Comparison of ENCODE assay signal across 12 mouse cellular contexts in the genomic region with DNA sequence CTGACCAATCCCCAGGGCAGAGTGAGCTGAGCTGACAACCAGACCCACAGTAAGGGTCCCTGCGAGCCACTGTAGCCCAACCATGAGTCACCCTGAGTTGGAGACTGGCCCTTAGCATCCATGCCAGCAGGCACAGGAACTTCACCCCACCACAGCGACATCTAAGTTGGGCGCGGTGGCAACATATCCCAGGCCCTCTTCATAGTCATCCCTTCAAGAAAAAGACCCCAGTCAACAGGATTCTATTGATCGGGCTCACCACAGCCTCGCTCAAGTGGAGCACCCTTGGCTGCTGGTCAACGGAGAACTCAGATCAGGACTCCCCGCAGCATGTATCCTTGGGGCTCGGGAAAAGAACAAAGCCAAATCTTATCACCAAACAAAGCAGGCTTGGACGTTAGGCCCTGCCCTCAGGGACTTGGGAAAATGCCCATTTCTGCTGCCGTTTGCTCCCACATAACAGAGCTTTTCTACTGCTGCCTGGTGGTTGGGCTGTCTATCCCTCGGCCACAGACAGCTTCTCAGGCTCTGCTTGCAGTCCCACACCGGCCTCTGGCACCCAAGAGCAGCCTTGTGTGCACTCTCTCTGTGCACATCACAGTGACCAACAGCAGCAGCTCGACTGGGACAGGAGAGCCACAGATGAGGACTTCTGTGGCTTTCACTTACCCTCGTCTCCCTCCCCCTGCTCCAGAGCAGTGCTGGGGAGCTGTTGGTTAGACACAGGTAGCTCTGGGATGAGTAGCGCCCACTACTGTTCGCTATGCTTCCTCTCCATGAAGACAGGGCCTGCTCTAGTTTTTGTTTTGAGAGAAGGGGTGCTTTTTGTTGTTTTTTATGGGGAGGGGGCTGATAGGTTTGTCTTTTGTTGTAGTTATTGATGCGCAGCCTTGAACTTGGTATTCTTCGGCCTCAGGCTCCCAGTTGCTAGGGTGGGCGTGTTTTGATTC. TPM values are rescaled to one million over a fixed set of nuclear protein-coding genes. Genes with fewer than 3 reads are reported as not detected.
DNase-seq lines count a peak whose midpoint lies in the region; ATAC-seq and TF ChIP-seq lines count a peak whose summit lies in the region.
"Had no signal": no experiment of that assay in that cellular context is flagged by ENCODE, and none has a peak within 500 bp of the region (broad histone marks: within the 10 kb centered on the region; RNA-seq: fewer than 3 reads in every experiment).

No protein-coding gene starts in this region.

- H3K27ac ChIP-seq in heart, adult 2 months, result no peak overlapping the region
- H3K27ac ChIP-seq in midbrain, embryonic 11.5 days (ENCODE audit: low read depth, low read length), result no peak overlapping the region
- H3K27ac ChIP-seq in midbrain, embryonic 15.5 days, result no peak overlapping the region
- no peak overlapping the region for H3K27ac ChIP-seq in stomach, embryonic 16.5 days (ENCODE audit: low read length)
- H3K27ac ChIP-seq in neural tube, embryonic 15.5 days (replicated peaks), result no peak overlapping the region
- H3K27ac ChIP-seq: embryonic facial prominence, embryonic 15.5 days; liver, embryonic 13.5 days had no signal

- H3K27me3 ChIP-seq in heart, adult 2 months (ENCODE audit: control insufficient read depth, insufficient read depth, low read length), result no peaks in the 10 kb centered on the region
- no peaks in the 10 kb centered on the region for H3K27me3 ChIP-seq in midbrain, embryonic 11.5 days (ENCODE audit: control insufficient read depth, insufficient read depth, low read length)
- no peaks in the 10 kb centered on the region for H3K27me3 ChIP-seq in midbrain, embryonic 15.5 days (replicated peaks)
- H3K27me3 ChIP-seq in stomach, embryonic 16.5 days (ENCODE audit: control insufficient read depth, insufficient read depth, low read length), result no peaks in the 10 kb centered on the region
- H3K27me3 ChIP-seq in neural tube, embryonic 15.5 days (replicated peaks), result no peaks in the 10 kb centered on the region
- H3K27me3 ChIP-seq: embryonic facial prominence, embryonic 15.5 days; liver, embryonic 13.5 days had no signal

- ATAC-seq in midbrain, embryonic 11.5 days (ENCODE audit: low FRiP score), result no peak
- no peak for ATAC-seq in midbrain, embryonic 15.5 days (replicated peaks)
- ATAC-seq in stomach, embryonic 16.5 days (ENCODE audit: insufficient read depth, low FRiP score), result peak; percentile 29; the same call in 1 of the 2 replicates
- ATAC-seq in activated CD4-positive, CD25-positive, alpha-beta regulatory T cell, adult 4 months, result no peak
- ATAC-seq in neural tube, embryonic 15.5 days (ENCODE audit: low FRiP score), result no peak

- H3K9ac ChIP-seq in heart, adult 2 months (ENCODE audit: low read depth, low read length), result no peak overlapping the region
- 0 out of 2 replicates have a peak overlapping the region, but pooled peaks have one; percentile 9 for H3K9ac ChIP-seq in midbrain, embryonic 11.5 days (ENCODE audit: low read length)
- H3K9ac ChIP-seq in midbrain, embryonic 15.5 days, result no peak overlapping the region
- no peak overlapping the region; the same call in 1 of the 2 replicates for H3K9ac ChIP-seq in stomach, embryonic 16.5 days (ENCODE audit: low read length)
- H3K9ac ChIP-seq in neural tube, embryonic 15.5 days (replicated peaks), result no peak overlapping the region
- H3K9ac ChIP-seq: embryonic facial prominence, embryonic 15.5 days; liver, embryonic 13.5 days had no signal

- H3K9me3 ChIP-seq in midbrain, embryonic 11.5 days (ENCODE audit: control insufficient read depth, low read length), result no peaks in the 10 kb centered on the region
- no peaks in the 10 kb centered on the region for H3K9me3 ChIP-seq in midbrain, embryonic 15.5 days
- H3K9me3 ChIP-seq in stomach, embryonic 16.5 days (replicated peaks; ENCODE audit: control insufficient read depth, low read length), result no peaks in the 10 kb centered on the region
- H3K9me3 ChIP-seq in neural tube, embryonic 15.5 days (replicated peaks), result no peaks in the 10 kb centered on the region
- H3K9me3 ChIP-seq: embryonic facial prominence, embryonic 15.5 days; liver, embryonic 13.5 days had no signal

- 47% methylated on average over 20 of the region's 20 CpGs for WGBS in heart, adult 2 months
- 73% methylated on average over 20 of the region's 20 CpGs for WGBS in midbrain, embryonic 11.5 days
- WGBS in midbrain, embryonic 15.5 days, result 65% methylated on average over 20 of the region's 20 CpGs
- WGBS in stomach, embryonic 16.5 days, result 64% methylated on average over 20 of the region's 20 CpGs
- WGBS in neural tube, embryonic 15.5 days, result 71% methylated on average over 20 of the region's 20 CpGs

- peak in 1 of 2 experiments; percentile 29 for DNase-seq in heart, adult 2 months
- no peak for DNase-seq in heart, adult 9 months (ENCODE audit: low spot score in 2 of 2)
- no peak for DNase-seq in midbrain, embryonic 11.5 days (ENCODE audit: low spot score, missing footprints)
- peak; percentile 67 for DNase-seq in adrenal gland, postnatal 14 days
- DNase-seq: liver, embryonic 13.5 days; thymus, postnatal 25 days had no signal

- no peak for TF ChIP-seq EP300 in heart, adult 2 months (IDR thresholded peaks at IDR 0.05; ENCODE audit: insufficient read depth, low read depth, low read length)

- no peak for TF ChIP-seq POLR2A in heart, adult 2 months (IDR thresholded peaks at IDR 0.05; ENCODE audit: insufficient read depth, low read depth, low read length)

- H3K36me3 ChIP-seq in heart, adult 2 months (ENCODE audit: control insufficient read depth, insufficient read depth, low read length), result no peaks in the 10 kb centered on the region
- no peaks in the 10 kb centered on the region for H3K36me3 ChIP-seq in midbrain, embryonic 11.5 days (ENCODE audit: control insufficient read depth, insufficient read depth, low read length)
- H3K36me3 ChIP-seq in midbrain, embryonic 15.5 days (replicated peaks), result no peaks in the 10 kb centered on the region
- H3K36me3 ChIP-seq in stomach, embryonic 16.5 days (ENCODE audit: control insufficient read depth, insufficient read depth, low read length), result no peaks in the 10 kb centered on the region
- no peaks in the 10 kb centered on the region for H3K36me3 ChIP-seq in neural tube, embryonic 15.5 days
- H3K36me3 ChIP-seq: embryonic facial prominence, embryonic 15.5 days; liver, embryonic 13.5 days had no signal

- 0 out of 2 replicates have a peak, but pooled peaks have one; percentile 17 for TF ChIP-seq CTCF in heart, adult 2 months (IDR thresholded peaks at IDR 0.05)

- no peaks in the 10 kb centered on the region for H3K79me2 ChIP-seq in heart, adult 2 months (replicated peaks; ENCODE audit: control insufficient read depth, insufficient read depth, low read length)

- no peak overlapping the region for H3K4me3 ChIP-seq in heart, adult 2 months
- H3K4me3 ChIP-seq in midbrain, embryonic 11.5 days (ENCODE audit: low read depth, low read length), result no peak overlapping the region
- no peak overlapping the region for H3K4me3 ChIP-seq in midbrain, embryonic 15.5 days
- H3K4me3 ChIP-seq in stomach, embryonic 16.5 days (replicated peaks; ENCODE audit: low read length), result no peak overlapping the region
- no peak overlapping the region for H3K4me3 ChIP-seq in neural tube, embryonic 15.5 days (replicated peaks)
- H3K4me3 ChIP-seq: embryonic facial prominence, embryonic 15.5 days; liver, embryonic 13.5 days had no signal

- intact Hi-C loops in heart, adult 2 months (cut with DNase I), result no loop called here

- no peak overlapping the region for H3K4me2 ChIP-seq in midbrain, embryonic 11.5 days
- H3K4me2 ChIP-seq in midbrain, embryonic 15.5 days, result no peak overlapping the region
- no peak overlapping the region for H3K4me2 ChIP-seq in stomach, embryonic 16.5 days (ENCODE audit: low read depth, low read length)
- H3K4me2 ChIP-seq in neural tube, embryonic 15.5 days, result no peak overlapping the region
- H3K4me2 ChIP-seq: embryonic facial prominence, embryonic 15.5 days; liver, embryonic 13.5 days had no signal

- peaks cover 1% of the 10 kb centered on the region; the same call in 1 of the 2 replicates for H3K4me1 ChIP-seq in heart, adult 2 months (ENCODE audit: control insufficient read depth, insufficient read depth, low read length)
- peaks cover 4% of the 10 kb centered on the region for H3K4me1 ChIP-seq in midbrain, embryonic 11.5 days (ENCODE audit: control insufficient read depth, insufficient read depth, low read length)
- no peaks in the 10 kb centered on the region for H3K4me1 ChIP-seq in midbrain, embryonic 15.5 days
- H3K4me1 ChIP-seq in stomach, embryonic 16.5 days (ENCODE audit: control insufficient read depth, insufficient read depth, low read length), result no peaks in the 10 kb centered on the region
- no peaks in the 10 kb centered on the region for H3K4me1 ChIP-seq in neural tube, embryonic 15.5 days
- H3K4me1 ChIP-seq: liver, embryonic 13.5 days had no signal

RNA-seq across cellular contexts. Expression of gene Rab7b, which starts 26.2 kb away (rescaled TPM):
- total RNA-seq in heart, adult 2 months (2021), result 1 to 10 TPM; 3.0 to 3.5 TPM
- polyA plus RNA-seq in heart, adult 2 months (2012; rRNA removed), result 3.7 and 3.9 TPM in 2 replicates
- 1.0 and 1.3 TPM in 2 replicates for polyA plus RNA-seq in midbrain, embryonic 11.5 days (2014; fragmentation: Nextera tagmentation; extraction: Ambion mirVana)
- polyA plus RNA-seq in midbrain, embryonic 15.5 days (2015; fragmentation: Nextera tagmentation; extraction: Ambion mirVana), result 1.1 and 1.2 TPM in 2 replicates
- 2.7 and 3.5 TPM in 2 replicates for total RNA-seq in adrenal gland, postnatal 14 days (2021)
- polyA plus RNA-seq in stomach, embryonic 16.5 days (2015; fragmentation: Nextera tagmentation; extraction: Ambion mirVana), result 12.5 and 16.8 TPM in 2 replicates
- not detected for polyA plus RNA-seq in activated CD4-positive, CD25-positive, alpha-beta regulatory T cell, adult 4 months (2017; shearing (Covaris generic))
- polyA plus RNA-seq in neural tube, embryonic 15.5 days (2015; fragmentation: Nextera tagmentation; extraction: Ambion mirVana), result 1.4 and 1.9 TPM in 2 replicates

RNA-seq across cellular contexts. Expression of gene Slc26a9, which starts 29.2 kb away (rescaled TPM):
- not detected for total RNA-seq in heart, adult 2 months (2021)
- polyA plus RNA-seq in heart, adult 2 months (2012; rRNA removed), result 0.03 and 0.08 TPM in 2 replicates
- not detected in 2 replicates for polyA plus RNA-seq in midbrain, embryonic 11.5 days (2014; fragmentation: Nextera tagmentation; extraction: Ambion mirVana)
- polyA plus RNA-seq in midbrain, embryonic 15.5 days (2015; fragmentation: Nextera tagmentation; extraction: Ambion mirVana), result 0.05 and 0.08 TPM in 2 replicates
- 0.07 and 0.08 TPM in 2 replicates for total RNA-seq in adrenal gland, postnatal 14 days (2021)
- 9.7 and 13.2 TPM in 2 replicates for polyA plus RNA-seq in stomach, embryonic 16.5 days (2015; fragmentation: Nextera tagmentation; extraction: Ambion mirVana)
- not detected for polyA plus RNA-seq in activated CD4-positive, CD25-positive, alpha-beta regulatory T cell, adult 4 months (2017; shearing (Covaris generic))
- polyA plus RNA-seq in neural tube, embryonic 15.5 days (2015; fragmentation: Nextera tagmentation; extraction: Ambion mirVana), result 0.09 and 0.10 TPM in 2 replicates
- polyA plus RNA-seq: liver, embryonic 13.5 days; small intestine, adult 2 months had no signal
